Mouse (Mus musculus) ES-Bruce4 (cell line): Measurements from ENCODE around the gene Samd4b. TPM values are rescaled to one million over a fixed set of nuclear protein-coding genes. Genes with fewer than 3 reads are reported as not detected.

Source experiments
- H3K27ac ChIP-seq: 2 replicates; pipeline ENCODE4 v1.5.1; 2012; ENCODE audit warnings: low read length, inconsistent platforms; ENCODE audit not compliant: insufficient read depth
- H3K27me3 ChIP-seq: 2 replicates; pipeline ENCODE4 v1.6.1; 2012; ENCODE audit warnings: mild to moderate bottlenecking, low read length, inconsistent platforms; ENCODE audit not compliant: control insufficient read depth, poor library complexity, insufficient read depth, severe bottlenecking
- H3K36me3 ChIP-seq: 2 replicates; pipeline ENCODE4 v1.6.1; 2012; ENCODE audit warnings: inconsistent platforms, mild to moderate bottlenecking, low read length, moderate library complexity; ENCODE audit not compliant: control insufficient read depth, poor library complexity, insufficient read depth, severe bottlenecking
- H3K4me1 ChIP-seq: one replicate; pipeline ENCODE4 v1.8.1; 2011; ENCODE audit warnings: low read length; ENCODE audit not compliant: control insufficient read depth, insufficient read depth
- H3K4me3 ChIP-seq: 2 replicates; pipeline ENCODE4 v1.5.1; 2011; ENCODE audit warnings: low read depth, mild to moderate bottlenecking, low read length
- H3K9ac ChIP-seq: 2 replicates; pipeline ENCODE4 v1.6.1; 2012; ENCODE audit warnings: low read depth, mild to moderate bottlenecking, inconsistent platforms; ENCODE audit not compliant: poor library complexity, severe bottlenecking
- H3K9me3 ChIP-seq: replicated peaks from 2 replicates; pipeline ENCODE4 v1.6.1; 2012; ENCODE audit warnings: mild to moderate bottlenecking, low read length, inconsistent platforms; ENCODE audit not compliant: control insufficient read depth, poor library complexity, insufficient read depth, severe bottlenecking
- CTCF ChIP-seq: IDR thresholded peaks from one replicate; pipeline ENCODE4 v1.8.1; 2011; ENCODE audit warnings: low read depth, low read length
- EP300 ChIP-seq: IDR thresholded peaks from 2 replicates; pipeline ENCODE4 v1.6.1; 2011; ENCODE audit warnings: low read depth, low read length; ENCODE audit not compliant: insufficient read depth
- POLR2A ChIP-seq: IDR thresholded peaks from one replicate; pipeline ENCODE4 v1.8.1; 2011; ENCODE audit warnings: low read length; ENCODE audit not compliant: insufficient read depth
- polyA plus RNA-seq: library from polyadenylated mRNA; stranded (reverse); fragments of >200 nt; gene quantifications from 2 replicates; pipeline ENCODE4 v1.2.4, GENCODE M21; 2011; ENCODE audit warnings: low read depth; ENCODE audit not compliant: missing spikeins, insufficient read depth, insufficient read length

Gene Samd4b
- polyA plus RNA-seq, 1 experiment: 86.0 TPM

GRCm38 (mm10) chr7:28585001-28585400 lies 12.9 kb downstream of the Samd4b start:
- Histone ChIP-seq H3K4me1 (peaks cover 23% of the 10 kb centered on the region), H3K27ac (no peak overlapping the region), H3K36me3 (no peaks in the 10 kb centered on the region)

GRCm38 (mm10) chr7:28584468-28584867 lies 13.5 kb downstream of the Samd4b start:
- no peak overlapping the region for H3K4me3 ChIP-seq

More at GRCm38 (mm10) chr7:28585001-28585400, 12.9 kb downstream of the Samd4b start:
- no peak overlapping the region for H3K9ac ChIP-seq
- no peaks in the 10 kb centered on the region for H3K27me3 ChIP-seq
- H3K4me3 ChIP-seq: no peak overlapping the region
- no peak for TF ChIP-seq EP300
- TF ChIP-seq POLR2A: no peak
- no peak for TF ChIP-seq CTCF
- H3K9me3 ChIP-seq: no peaks in the 10 kb centered on the region

GRCm38 (mm10) chr7:28583570-28584344 lies 14.2 kb downstream of the Samd4b start:
- H3K4me1 ChIP-seq: peaks cover 28% of the 10 kb centered on the region
- no peak overlapping the region for H3K27ac ChIP-seq
- TF ChIP-seq POLR2A (no peak), CTCF (no peak), EP300 (no peak)
- no peak overlapping the region for H3K9ac ChIP-seq
- H3K9me3 ChIP-seq: no peaks in the 10 kb centered on the region
- H3K36me3 ChIP-seq: no peaks in the 10 kb centered on the region
- H3K27me3 ChIP-seq: no peaks in the 10 kb centered on the region
- no peak overlapping the region for H3K4me3 ChIP-seq

More at GRCm38 (mm10) chr7:28584468-28584867, 13.5 kb downstream of the Samd4b start:
- Histone ChIP-seq H3K4me1 (peaks cover 26% of the 10 kb centered on the region), H3K27ac (no peak overlapping the region), H3K9ac (no peak overlapping the region), H3K36me3 (no peaks in the 10 kb centered on the region), H3K27me3 (no peaks in the 10 kb centered on the region), H3K9me3 (no peaks in the 10 kb centered on the region)
- TF ChIP-seq POLR2A: no peak
- no peak for TF ChIP-seq CTCF
- no peak for TF ChIP-seq EP300

DNA sequence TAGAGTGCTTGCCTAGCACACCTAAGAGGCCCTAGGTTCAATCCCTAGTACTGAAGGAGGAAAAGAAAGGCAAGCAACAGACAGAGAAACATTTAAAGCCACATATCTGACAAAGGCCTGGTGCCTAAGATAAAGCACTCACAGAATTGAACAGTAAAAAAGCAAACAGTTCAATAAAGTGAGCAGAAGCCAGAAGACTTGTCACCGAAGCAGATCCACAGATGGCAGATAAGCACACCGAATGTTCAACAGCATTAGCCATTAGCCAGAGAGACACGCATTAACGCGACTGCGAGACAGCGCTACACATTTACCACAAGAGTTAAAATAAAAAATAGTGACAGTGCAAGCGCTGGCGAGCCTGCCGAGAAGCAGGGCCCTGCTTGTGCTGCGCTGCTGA lies 15.1 kb downstream of the Samd4b start:
- Histone ChIP-seq H3K4me1 (peaks cover 27% of the 10 kb centered on the region), H3K9ac (no peak overlapping the region), H3K9me3 (no peaks in the 10 kb centered on the region), H3K27me3 (no peaks in the 10 kb centered on the region), H3K27ac (no peak overlapping the region), H3K4me3 (no peak overlapping the region), H3K36me3 (no peaks in the 10 kb centered on the region)
- TF ChIP-seq CTCF (no peak), EP300 (no peak), POLR2A (no peak)

DNA sequence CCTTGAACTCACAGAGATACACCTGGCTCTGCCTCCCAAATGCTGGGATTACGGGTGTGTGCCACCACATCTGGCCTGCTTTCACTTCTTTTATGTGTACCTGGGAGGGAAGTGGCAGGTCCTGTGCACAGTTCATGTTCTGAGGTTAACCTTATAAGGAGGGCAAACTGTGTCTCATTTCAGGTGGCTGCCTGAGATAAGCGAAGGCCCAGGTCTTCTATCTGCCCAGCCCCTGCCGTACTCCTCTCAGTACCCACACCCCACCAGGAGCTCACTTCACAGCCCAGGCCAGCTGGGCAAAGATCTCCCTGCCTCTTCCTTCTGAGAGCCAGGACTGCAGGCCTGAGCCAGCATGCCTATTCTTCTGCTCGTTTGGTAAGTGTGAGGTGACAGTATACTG lies 16.2 kb downstream of the Samd4b start:
- Histone ChIP-seq H3K27me3 (no peaks in the 10 kb centered on the region), H3K9ac (no peak overlapping the region), H3K4me3 (no peak overlapping the region), H3K4me1 (peaks cover 25% of the 10 kb centered on the region), H3K9me3 (no peaks in the 10 kb centered on the region), H3K27ac (no peak overlapping the region), H3K36me3 (no peaks in the 10 kb centered on the region)
- TF ChIP-seq EP300: no peak
- no peak for TF ChIP-seq CTCF
- TF ChIP-seq POLR2A: no peak

DNA sequence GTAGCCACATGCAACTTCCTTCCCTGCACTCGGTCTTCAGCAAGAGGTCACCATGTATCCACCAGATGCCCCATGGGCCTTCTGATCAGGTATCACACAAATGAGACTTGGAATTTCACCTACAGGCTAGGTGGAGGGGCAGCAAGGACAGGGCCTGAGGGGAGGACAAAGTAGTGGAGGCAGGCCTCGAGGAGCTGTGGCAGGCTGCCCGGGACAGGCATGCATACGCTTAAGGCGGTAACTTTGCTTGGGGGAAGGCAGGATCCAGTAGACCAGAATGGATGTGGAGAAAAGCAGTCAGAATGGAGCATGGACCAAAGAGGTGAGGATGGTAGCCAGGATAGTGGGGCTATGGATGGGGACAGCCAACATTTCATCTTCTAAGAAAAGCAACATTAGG lies 18.1 kb downstream of the Samd4b start:
- Histone ChIP-seq H3K9ac (no peak overlapping the region), H3K4me1 (peaks cover 25% of the 10 kb centered on the region), H3K4me3 (no peak overlapping the region), H3K36me3 (no peaks in the 10 kb centered on the region), H3K27me3 (no peaks in the 10 kb centered on the region), H3K9me3 (no peaks in the 10 kb centered on the region), H3K27ac (no peak overlapping the region)
- TF ChIP-seq EP300 (peak; percentile 62; the same call in 1 of the 2 replicates), POLR2A (no peak)
